Mouse (Mus musculus) CH12.LX (cell line): ENCODE results near the gene Hoxa9. TPM values are rescaled to one million over a fixed set of nuclear protein-coding genes. Genes with fewer than 3 reads are reported as not detected.

ENCODE experiments used
- DNase-seq: peaks from one replicate; pipeline ENCODE4 v3.0.0-alpha.2; 2013; ENCODE audit errors: extremely low read depth
- H3K27ac ChIP-seq: 2 replicates; pipeline ENCODE4 v1.5.1; 2012; ENCODE audit warnings: low read depth, mild to moderate bottlenecking, control low read depth, moderate library complexity; ENCODE audit not compliant: insufficient read depth
- H3K27me3 ChIP-seq: replicated peaks from 2 replicates; pipeline ENCODE3; 2012; ENCODE audit warnings: inconsistent platforms
- H3K36me3 ChIP-seq, 2 experiments: replicated peaks in 1 of 2; 2 replicates each; pipeline versions ENCODE3 to v1.6.1; 2012; ENCODE audit warnings: inconsistent platforms in 1 of 2, low read length in 1 of 2, mild to moderate bottlenecking in 1 of 2, mixed read lengths in 1 of 2, moderate library complexity in 1 of 2; ENCODE audit not compliant: control insufficient read depth in 1 of 2, insufficient read depth in 1 of 2
- H3K4me1 ChIP-seq, 2 experiments: 2 replicates each; pipeline ENCODE4 v1.6.1; 2012; ENCODE audit warnings: inconsistent platforms in 1 of 2, moderate library complexity in 1 of 2; ENCODE audit not compliant: insufficient read depth in 2 of 2, control insufficient read depth in 1 of 2
- H3K4me2 ChIP-seq: 2 replicates; pipeline ENCODE4 v1.6.1; 2012; ENCODE audit warnings: low read depth, mild to moderate bottlenecking, control low read depth; ENCODE audit not compliant: poor library complexity, insufficient read depth, severe bottlenecking
- H3K4me3 ChIP-seq, 3 experiments: fragments of 150-350 bp in 1 of 3; sonication (generic) in 1 of 3; replicated peaks in 1 of 3; 2 replicates each; pipeline versions ENCODE3 to v1.5.1; 2011 to 2012; ENCODE audit warnings: low read depth in 2 of 3, low read length in 2 of 3, mild to moderate bottlenecking in 2 of 3, moderate library complexity in 2 of 3, control low read depth in 1 of 3, improper control_type of control experiment in 1 of 3, inconsistent platforms in 1 of 3, mixed read lengths in 1 of 3; ENCODE audit not compliant: poor library complexity in 1 of 3
- H3K79me2 ChIP-seq: replicated peaks from 2 replicates; pipeline ENCODE4 v1.6.1; 2012; ENCODE audit warnings: mild to moderate bottlenecking, moderate library complexity; ENCODE audit not compliant: control insufficient read depth, poor library complexity, insufficient read depth, severe bottlenecking; ENCODE audit errors: extremely low read depth
- H3K9ac ChIP-seq: 2 replicates; pipeline ENCODE4 v1.6.1; 2012; ENCODE audit warnings: low read depth, mild to moderate bottlenecking, control low read depth, moderate library complexity; ENCODE audit not compliant: insufficient read depth
- H3K9me3 ChIP-seq: replicated peaks from 2 replicates; pipeline ENCODE3; 2012; ENCODE audit warnings: low read length, inconsistent platforms, mixed read lengths
- BHLHE40 ChIP-seq: IDR thresholded peaks from 2 replicates; pipeline ENCODE4 v1.6.1; 2011; ENCODE audit warnings: mild to moderate bottlenecking, low read depth, low read length, improper control_type of control experiment
- CTCF ChIP-seq, 2 experiments: IDR thresholded peaks in 1 of 2; conservative IDR thresholded peaks in 1 of 2; 2 replicates each; pipeline ENCODE4 v1.5.1; 2011 to 2012; ENCODE audit warnings: low read depth in 2 of 2, low read length in 2 of 2, improper control_type of control experiment in 1 of 2, inconsistent platforms in 1 of 2, mild to moderate bottlenecking in 1 of 2, moderate library complexity in 1 of 2
- EP300 ChIP-seq: IDR thresholded peaks from 2 replicates; pipeline ENCODE4 v1.6.1; 2011; ENCODE audit warnings: low read length, improper control_type of control experiment
- ETS1 ChIP-seq: conservative IDR thresholded peaks from 2 replicates; pipeline ENCODE4 v1.6.1; 2012; ENCODE audit warnings: low read depth, mild to moderate bottlenecking, inconsistent platforms, low read length, improper control_type of control experiment, moderate library complexity
- GABPA ChIP-seq: IDR thresholded peaks from 2 replicates; pipeline ENCODE4 v1.6.1; 2012; ENCODE audit warnings: low read depth, low read length, improper control_type of control experiment, inconsistent platforms; ENCODE audit not compliant: insufficient replicate concordance
- KAT2A ChIP-seq: IDR thresholded peaks from 2 replicates; pipeline ENCODE4 v1.6.1; 2012; ENCODE audit warnings: low read length, improper control_type of control experiment, inconsistent platforms; ENCODE audit not compliant: insufficient replicate concordance
- MAFK ChIP-seq: IDR thresholded peaks from 2 replicates; pipeline ENCODE4 v1.6.1; 2011; ENCODE audit warnings: low read length, improper control_type of control experiment; ENCODE audit not compliant: insufficient replicate concordance
- MAX ChIP-seq: IDR thresholded peaks from 2 replicates; pipeline ENCODE4 v1.6.1; 2011; ENCODE audit warnings: low read length, improper control_type of control experiment
- MXI1 ChIP-seq: IDR thresholded peaks from 2 replicates; pipeline ENCODE4 v1.6.1; 2011; ENCODE audit warnings: mild to moderate bottlenecking, low read depth, low read length, improper control_type of control experiment
- MYC ChIP-seq: IDR thresholded peaks from 2 replicates; pipeline ENCODE4 v1.6.1; 2011; ENCODE audit warnings: low read depth, mild to moderate bottlenecking, improper control_type of control experiment, low read length
- NELFE ChIP-seq: IDR thresholded peaks from 2 replicates; pipeline ENCODE4 v1.6.1; 2011; ENCODE audit warnings: low read depth, low read length, improper control_type of control experiment
- NRF1 ChIP-seq: IDR thresholded peaks from 2 replicates; pipeline ENCODE4 v1.6.1; 2014; ENCODE audit warnings: low read depth, mild to moderate bottlenecking, inconsistent platforms, low read length, improper control_type of control experiment, moderate library complexity
- PAX5 ChIP-seq: IDR thresholded peaks from 2 replicates; pipeline ENCODE4 v1.6.1; 2012; ENCODE audit warnings: low read length, inconsistent platforms, mixed read lengths
- POLR2AphosphoS2 ChIP-seq: IDR thresholded peaks from 2 replicates; pipeline ENCODE4 v1.6.1; 2011; ENCODE audit warnings: low read depth, low read length, improper control_type of control experiment
- SMC3 ChIP-seq: IDR thresholded peaks from 2 replicates; pipeline ENCODE4 v1.6.1; 2011; ENCODE audit warnings: low read depth, low read length, improper control_type of control experiment
- TBP ChIP-seq: conservative IDR thresholded peaks from 2 replicates; pipeline ENCODE4 v1.6.1; 2011; ENCODE audit warnings: low read depth, low read length, improper control_type of control experiment
- UBTF ChIP-seq: IDR thresholded peaks from 2 replicates; pipeline ENCODE4 v1.6.1; 2012; ENCODE audit warnings: low read depth, mild to moderate bottlenecking, inconsistent platforms, low read length, improper control_type of control experiment, moderate library complexity
- USF2 ChIP-seq: conservative IDR thresholded peaks from 2 replicates; pipeline ENCODE4 v1.6.1; 2011; ENCODE audit warnings: low read depth, low read length, improper control_type of control experiment
- ZC3H11A ChIP-seq: IDR thresholded peaks from 2 replicates; pipeline ENCODE4 v1.6.1; 2012; ENCODE audit warnings: low read depth, mild to moderate bottlenecking, inconsistent platforms, low read length, improper control_type of control experiment
- dilution Hi-C: fragments of 300-500 bp; cut with MboI; formaldehyde crosslinking; loops from 2 replicates; pipeline ENCODE4 v1.14.3; 2020; ENCODE audit warnings: low sequenced_read_pairs; ENCODE audit not compliant: extremely low pct_unique_long_range_greater_than_20kb, extremely low pct_ligation_motif_present
- in situ Hi-C: fragments of 300-500 bp; cut with MboI; formaldehyde crosslinking; loops from 3 replicates; pipeline ENCODE4 v1.14.3; 2019; ENCODE audit warnings: low sequenced_read_pairs, low pct_ligation_motif_present, low pct_unique_long_range_greater_than_20kb, mixed read lengths
- polyA plus RNA-seq: library from polyadenylated mRNA; unstranded; fragments of >175 nt; gene quantifications from 2 replicates; pipeline ENCODE4 v1.2.1, GENCODE M21; 2012; ENCODE audit warnings: low read depth; ENCODE audit not compliant: insufficient read length
- total RNA-seq, 2 experiments: library from RNA; depleted of rRNA; stranded (reverse); fragments of 300-350 nt in 1 of 2; fragments of >200 nt in 1 of 2; gene quantifications; 2 replicates each; pipeline ENCODE4 v1.2.3; 2012 to 2014

The Hoxa9 gene
- total and polyA plus RNA-seq, 3 experiments: 0.30 to 0.47 (median 0.30) TPM

- no peaks in the 10 kb centered on the region for H3K79me2 ChIP-seq
- dilution Hi-C loops (no loop called here), in situ Hi-C loops (no loop called here)
- no peaks in the 10 kb centered on the region for H3K36me3 ChIP-seq
- H3K9me3 ChIP-seq: peaks cover 5% of the 10 kb centered on the region
- no peak overlapping the region for H3K4me3 ChIP-seq
- no peak overlapping the region for H3K4me2 ChIP-seq
- H3K4me1 ChIP-seq: peaks cover 0 to 18% of the 10 kb centered on the region in 2 experiments; a peak in 2 of 4 replicates
- no peaks in the 10 kb centered on the region for H3K27me3 ChIP-seq
- H3K27ac ChIP-seq: no peak overlapping the region
- no peak overlapping the region for H3K9ac ChIP-seq
- TF ChIP-seq SMC3: no peak
- TF ChIP-seq NELFE: no peak
- TF ChIP-seq PAX5: no peak
- no peak for TF ChIP-seq MAX
- TF ChIP-seq MYC: no peak
- TF ChIP-seq MXI1: no peak
- no peak for TF ChIP-seq MAFK
- TF ChIP-seq ETS1: no peak
- no peak for TF ChIP-seq USF2
- TF ChIP-seq NRF1: no peak
- TF ChIP-seq CTCF (conservative IDR thresholded peaks at IDR 0.05 in 1 of 2, IDR thresholded peaks at IDR 0.05 in 1 of 2; ENCODE audit: low read depth in 2 of 2, low read length in 2 of 2): no peak
- no peak for TF ChIP-seq POLR2AphosphoS2
- DNase-seq: no peak
These were observed 34.1 kb downstream of the Hoxa9 start for GRCm38 (mm10) chr6:52196811-52197210.

- H3K9ac ChIP-seq: no peak overlapping the region
- H3K36me3 ChIP-seq: peaks cover 0 to 2% of the 10 kb centered on the region in 2 experiments
- H3K4me3 ChIP-seq: no peak overlapping the region
- in situ Hi-C loops (no loop called here), dilution Hi-C loops (no loop called here)
- no peak overlapping the region for H3K27ac ChIP-seq
- TF ChIP-seq ZC3H11A: no peak
- no peaks in the 10 kb centered on the region for H3K79me2 ChIP-seq
- H3K27me3 ChIP-seq: no peaks in the 10 kb centered on the region
- H3K9me3 ChIP-seq: peaks cover 5% of the 10 kb centered on the region
- no peak overlapping the region for H3K4me2 ChIP-seq
- peaks cover 0 to 18% of the 10 kb centered on the region in 2 experiments; a peak in 2 of 4 replicates for H3K4me1 ChIP-seq
- DNase-seq: no peak
These were observed 36.2 kb downstream of the Hoxa9 start for GRCm38 (mm10) chr6:52194690-52195089.

- Histone ChIP-seq H3K36me3 (peaks cover 0 to 2% of the 10 kb centered on the region in 2 experiments), H3K4me1 (peaks cover 0 to 13% of the 10 kb centered on the region in 2 experiments; a peak in 2 of 4 replicates), H3K27ac (no peak overlapping the region), H3K27me3 (no peaks in the 10 kb centered on the region), H3K4me2 (no peak overlapping the region), H3K79me2 (no peaks in the 10 kb centered on the region), H3K9ac (no peak overlapping the region), H3K4me3 (no peak overlapping the region), H3K9me3 (peaks cover 5% of the 10 kb centered on the region)
- TF ChIP-seq BHLHE40 (no peak), EP300 (no peak), PAX5 (no peak), UBTF (no peak), CTCF (conservative IDR thresholded peaks at IDR 0.05 in 1 of 2, IDR thresholded peaks at IDR 0.05 in 1 of 2; ENCODE audit: low read depth in 2 of 2, low read length in 2 of 2) (no peak), MAX (no peak), GABPA (no peak), KAT2A (no peak), TBP (no peak)
- in situ Hi-C loops: no loop called here
- no peak for DNase-seq
- dilution Hi-C loops: no loop called here
These were observed 38.9 kb downstream of the Hoxa9 start for GRCm38 (mm10) chr6:52191860-52192550.
